Mouse (Mus musculus) MEL (cell line): ENCODE results near the gene Gm38392. TPM values are rescaled to one million over a fixed set of nuclear protein-coding genes. Genes with fewer than 3 reads are reported as not detected.

ENCODE experiments used
- DNase-seq: peaks from one replicate; pipeline ENCODE4 v3.0.0; 2011; ENCODE audit warnings: low read depth, low spot score
- H3K27ac ChIP-seq: 2 replicates; pipeline ENCODE4 v1.5.1; 2012; ENCODE audit warnings: low read depth, mild to moderate bottlenecking, control low read depth, low read length, moderate library complexity; ENCODE audit not compliant: control insufficient read depth
- H3K27me3 ChIP-seq, 2 experiments: fragments of 150-350 bp in 1 of 2; sonication (generic) in 1 of 2; 2 replicates each; pipeline ENCODE4 v1.6.1; 2012; ENCODE audit warnings: low read length in 2 of 2, mild to moderate bottlenecking in 2 of 2, improper control_type of control experiment in 1 of 2, moderate library complexity in 1 of 2; ENCODE audit not compliant: insufficient read depth in 2 of 2, control insufficient read depth in 1 of 2
- H3K36me3 ChIP-seq, 2 experiments: 2 replicates each; pipeline ENCODE4 v1.6.1; 2012 to 2014; ENCODE audit warnings: low read length in 2 of 2, improper control_type of control experiment in 1 of 2, inconsistent platforms in 1 of 2, mild to moderate bottlenecking in 1 of 2; ENCODE audit not compliant: insufficient read depth in 2 of 2, control insufficient read depth in 1 of 2
- H3K4me1 ChIP-seq, 2 experiments: fragments of 150-350 bp in 1 of 2; sonication (generic) in 1 of 2; 2 replicates each; pipeline ENCODE4 v1.6.1; 2012; ENCODE audit warnings: low read length in 2 of 2, improper control_type of control experiment in 1 of 2, mild to moderate bottlenecking in 1 of 2; ENCODE audit not compliant: insufficient read depth in 2 of 2, control insufficient read depth in 1 of 2
- H3K4me3 ChIP-seq, 2 experiments: fragments of 150-350 bp in 1 of 2; sonication (generic) in 1 of 2; 2 replicates each; pipeline ENCODE4 v1.5.1; 2012; ENCODE audit warnings: low read depth in 2 of 2, low read length in 2 of 2, mild to moderate bottlenecking in 2 of 2, moderate library complexity in 2 of 2, control low read depth in 1 of 2, improper control_type of control experiment in 1 of 2; ENCODE audit not compliant: control insufficient read depth in 1 of 2, insufficient read depth in 1 of 2
- H3K79me2 ChIP-seq: 2 replicates; pipeline ENCODE4 v1.6.1; 2012; ENCODE audit warnings: mild to moderate bottlenecking, low read length, moderate library complexity; ENCODE audit not compliant: control insufficient read depth, poor library complexity, insufficient read depth
- H3K9ac ChIP-seq: 2 replicates; pipeline ENCODE4 v1.6.1; 2012; ENCODE audit warnings: low read depth, mild to moderate bottlenecking, control low read depth, low read length, moderate library complexity; ENCODE audit not compliant: control insufficient read depth, poor library complexity, severe bottlenecking
- H3K9me3 ChIP-seq: fragments of 150-350 bp; sonication (generic); replicated peaks from 2 replicates; pipeline ENCODE4 v1.6.1; 2012; ENCODE audit warnings: mild to moderate bottlenecking, low read length, improper control_type of control experiment, moderate library complexity; ENCODE audit not compliant: insufficient read depth
- CTCF ChIP-seq, 3 experiments: IDR thresholded peaks in 2 of 3; conservative IDR thresholded peaks in 1 of 3; 2 replicates each; pipeline ENCODE4 v1.5.1; 2011 to 2012; ENCODE audit warnings: low read length in 3 of 3, low read depth in 2 of 3, mild to moderate bottlenecking in 2 of 3, improper control_type of control experiment in 1 of 3, inconsistent platforms in 1 of 3, mixed read lengths in 1 of 3, moderate library complexity in 1 of 3; ENCODE audit not compliant: control insufficient read depth in 1 of 3, insufficient read depth in 1 of 3, poor library complexity in 1 of 3, severe bottlenecking in 1 of 3
- E2F4 ChIP-seq: IDR thresholded peaks from 2 replicates; pipeline ENCODE4 v1.6.1; 2011; ENCODE audit warnings: low read depth, low read length, improper control_type of control experiment, borderline replicate concordance
- MAX ChIP-seq: IDR thresholded peaks from 2 replicates; pipeline ENCODE4 v1.6.1; 2011; ENCODE audit warnings: low read length, improper control_type of control experiment
- MYC ChIP-seq: IDR thresholded peaks from 2 replicates; pipeline ENCODE4 v1.6.1; 2011; ENCODE audit warnings: low read depth, mild to moderate bottlenecking, low read length, improper control_type of control experiment, moderate library complexity
- NELFE ChIP-seq: IDR thresholded peaks from 2 replicates; pipeline ENCODE4 v1.6.1; 2011; ENCODE audit warnings: low read depth, low read length, improper control_type of control experiment
- POLR2A ChIP-seq, 2 experiments: IDR thresholded peaks; 2 replicates each; pipeline ENCODE4 v1.6.1; 2011 to 2012; ENCODE audit warnings: low read length in 2 of 2, mild to moderate bottlenecking in 2 of 2, control low read depth in 1 of 2, improper control_type of control experiment in 1 of 2, low read depth in 1 of 2, moderate library complexity in 1 of 2; ENCODE audit not compliant: control insufficient read depth in 1 of 2, insufficient read depth in 1 of 2, poor library complexity in 1 of 2
- POLR2AphosphoS2 ChIP-seq: IDR thresholded peaks from 2 replicates; pipeline ENCODE4 v1.6.1; 2011; ENCODE audit warnings: low read length, improper control_type of control experiment
- RAD21 ChIP-seq: IDR thresholded peaks from 2 replicates; pipeline ENCODE4 v1.6.1; 2011; ENCODE audit warnings: mild to moderate bottlenecking, low read depth, low read length, improper control_type of control experiment
- SMC3 ChIP-seq: IDR thresholded peaks from 2 replicates; pipeline ENCODE4 v1.6.1; 2011; ENCODE audit warnings: low read depth, low read length, improper control_type of control experiment
- USF2 ChIP-seq, 2 experiments: IDR thresholded peaks; 2 replicates each; pipeline ENCODE4 v1.6.1; 2011 to 2012; ENCODE audit warnings: improper control_type of control experiment in 2 of 2, low read length in 2 of 2, borderline replicate concordance in 1 of 2, inconsistent platforms in 1 of 2, low read depth in 1 of 2, mild to moderate bottlenecking in 1 of 2; ENCODE audit not compliant: insufficient read depth in 1 of 2
- polyA plus RNA-seq, 2 experiments: library from polyadenylated mRNA; stranded (reverse) in 1 of 2; unstranded in 1 of 2; fragments of >175 nt in 1 of 2; fragments of >200 nt in 1 of 2; gene quantifications; 2 replicates each; pipeline versions ENCODE4 v1.2.1 to v1.2.4; 2012; ENCODE audit warnings: low replicate concordance in 2 of 2, low read depth in 1 of 2; ENCODE audit not compliant: insufficient read length in 2 of 2, insufficient read depth in 1 of 2, missing spikeins in 1 of 2
- total RNA-seq: library from RNA; depleted of rRNA; stranded (reverse); fragments of 300-350 nt; gene quantifications from 2 replicates; pipeline ENCODE4 v1.2.3, GENCODE M21; 2012

The Gm38392 gene
- total and polyA plus RNA-seq, 3 experiments: 0.69 to 0.84 TPM; not detected in 1

GRCm38 (mm10) chr3:88235616-88236015 is 51.4 kb downstream of the Gm38392 start:
- Histone ChIP-seq H3K27ac (no peak overlapping the region), H3K4me3 (no peak overlapping the region), H3K27me3 (peaks cover 28 to 30% of the 10 kb centered on the region in 2 experiments), H3K9ac (no peak overlapping the region), H3K79me2 (no peaks in the 10 kb centered on the region), H3K36me3 (peaks cover 0 to 5% of the 10 kb centered on the region in 2 experiments; a peak in 1 of 4 replicates), H3K9me3 (no peaks in the 10 kb centered on the region), H3K4me1 (peaks cover 0 to 5% of the 10 kb centered on the region in 2 experiments; a peak in 2 of 4 replicates)
- no peak for DNase-seq
- TF ChIP-seq POLR2AphosphoS2: no peak

GRCm38 (mm10) chr3:88235216-88235615 is 51.8 kb downstream of the Gm38392 start:
- no peak for TF ChIP-seq E2F4
- no peak for TF ChIP-seq MAX
- TF ChIP-seq NELFE: no peak
- 0 out of 2 replicates have a peak, but pooled peaks have one; percentile 23 for TF ChIP-seq SMC3
- no peak for TF ChIP-seq USF2 (IDR thresholded peaks at IDR 0.05; ENCODE audit: borderline replicate concordance in 1 of 2, insufficient read depth in 1 of 2, low read depth in 1 of 2, low read length in 2 of 2)
- TF ChIP-seq RAD21: no peak
- TF ChIP-seq CTCF (IDR thresholded peaks at IDR 0.05 in 2 of 3, conservative IDR thresholded peaks at IDR 0.05 in 1 of 3; ENCODE audit: control insufficient read depth in 1 of 3, insufficient read depth in 1 of 3, low read depth in 2 of 3, low read length in 3 of 3, poor library complexity in 1 of 3, severe bottlenecking in 1 of 3): peak; percentile 54 to 74 (median 59)
- Histone ChIP-seq H3K4me1 (peaks cover 0 to 5% of the 10 kb centered on the region in 2 experiments; a peak in 2 of 4 replicates), H3K79me2 (no peaks in the 10 kb centered on the region), H3K9ac (no peak overlapping the region), H3K9me3 (no peaks in the 10 kb centered on the region), H3K27me3 (peaks cover 26 to 33% of the 10 kb centered on the region in 2 experiments), H3K36me3 (peaks cover 0 to 5% of the 10 kb centered on the region in 2 experiments; a peak in 1 of 4 replicates), H3K4me3 (no peak overlapping the region), H3K27ac (no peak overlapping the region)
- peak; percentile 47 for DNase-seq

GRCm38 (mm10) chr3:88234041-88234440 is 53.0 kb downstream of the Gm38392 start:
- Histone ChIP-seq H3K79me2 (no peaks in the 10 kb centered on the region), H3K4me1 (peaks cover 0 to 5% of the 10 kb centered on the region in 2 experiments; a peak in 2 of 4 replicates), H3K4me3 (no peak overlapping the region), H3K27me3 (peaks cover 24 to 34% of the 10 kb centered on the region in 2 experiments), H3K9ac (no peak overlapping the region), H3K9me3 (no peaks in the 10 kb centered on the region), H3K27ac (no peak overlapping the region), H3K36me3 (peaks cover 0 to 5% of the 10 kb centered on the region in 2 experiments; a peak in 1 of 4 replicates)
- TF ChIP-seq MYC (no peak), E2F4 (no peak), POLR2A (IDR thresholded peaks at IDR 0.05; ENCODE audit: control insufficient read depth in 1 of 2, insufficient read depth in 1 of 2, low read depth in 1 of 2, low read length in 2 of 2, poor library complexity in 1 of 2) (no peak)
- no peak for DNase-seq
